Mouse (Mus musculus): ENCODE results near the gene Cadps2. TPM values are rescaled to one million over a fixed set of nuclear protein-coding genes. Genes with fewer than 3 reads are reported as not detected.

The Cadps2 gene
- polyA plus RNA-seq, 1 experiment from 2014 or later: 0.18 TPM

GRCm38 (mm10) chr6:23383004-23383347 lies 456.2 kb downstream of the Cadps2 start:
- 37% methylated on average over 1 of the region's 1 CpGs for WGBS (ENCODE audit: insufficient replicate concordance)
- no peak for DNase-seq

GRCm38 (mm10) chr6:23382283-23383003 lies 456.8 kb downstream of the Cadps2 start:
- no peaks in the 10 kb centered on the region for H3K27me3 ChIP-seq (ENCODE audit: insufficient read depth, low read length)
- 46% methylated on average over 12 of the region's 12 CpGs for WGBS (ENCODE audit: insufficient replicate concordance)
- H3K36me3 ChIP-seq (replicated peaks; ENCODE audit: insufficient read depth, low read length): no peaks in the 10 kb centered on the region
- no peak overlapping the region for H3K27ac ChIP-seq (ENCODE audit: low read depth)
- no peak for ATAC-seq
- DNase-seq: no peak
- no peaks in the 10 kb centered on the region for H3K9me3 ChIP-seq (ENCODE audit: low read length)
- no peak overlapping the region for H3K4me2 ChIP-seq (ENCODE audit: low read depth, low read length)
- TF ChIP-seq CTCF (IDR thresholded peaks at IDR 0.05; ENCODE audit: low read depth): no peak
- no peak for TF ChIP-seq EP300 (IDR thresholded peaks at IDR 0.05; ENCODE audit: low read depth)
- H3K9ac ChIP-seq (replicated peaks): no peak overlapping the region
- H3K4me1 ChIP-seq (ENCODE audit: insufficient read depth): no peaks in the 10 kb centered on the region
- H3K4me3 ChIP-seq (ENCODE audit: low read depth, low read length): no peak overlapping the region

More at GRCm38 (mm10) chr6:23383004-23383347, 456.2 kb downstream of the Cadps2 start:
- H3K27me3 ChIP-seq (ENCODE audit: insufficient read depth, low read length): no peaks in the 10 kb centered on the region
- H3K4me3 ChIP-seq (ENCODE audit: low read depth, low read length): no peak overlapping the region
- no peak overlapping the region for H3K4me2 ChIP-seq (ENCODE audit: low read depth, low read length)
- no peaks in the 10 kb centered on the region for H3K36me3 ChIP-seq (replicated peaks; ENCODE audit: insufficient read depth, low read length)
- ATAC-seq: no peak
- H3K9me3 ChIP-seq (ENCODE audit: low read length): no peaks in the 10 kb centered on the region
- no peak overlapping the region for H3K9ac ChIP-seq (replicated peaks)
- H3K4me1 ChIP-seq (ENCODE audit: insufficient read depth): no peaks in the 10 kb centered on the region
- no peak for TF ChIP-seq CTCF (IDR thresholded peaks at IDR 0.05; ENCODE audit: low read depth)
- no peak overlapping the region for H3K27ac ChIP-seq (ENCODE audit: low read depth)

- no peak for TF ChIP-seq CTCF (IDR thresholded peaks at IDR 0.05; ENCODE audit: low read depth)
- no peak for TF ChIP-seq EP300 (IDR thresholded peaks at IDR 0.05; ENCODE audit: low read depth)
- H3K27me3 ChIP-seq (ENCODE audit: insufficient read depth, low read length): no peaks in the 10 kb centered on the region
- ATAC-seq: no peak
- no peak overlapping the region for H3K27ac ChIP-seq (ENCODE audit: low read depth)
- H3K4me2 ChIP-seq (ENCODE audit: low read depth, low read length): no peak overlapping the region
- no peak overlapping the region for H3K4me3 ChIP-seq (ENCODE audit: low read depth, low read length)
- no peaks in the 10 kb centered on the region for H3K9me3 ChIP-seq (ENCODE audit: low read length)
- WGBS (ENCODE audit: insufficient replicate concordance): 83% methylated on average over 7 of the region's 7 CpGs
- DNase-seq: no peak
- no peak overlapping the region for H3K9ac ChIP-seq (replicated peaks)
- no peaks in the 10 kb centered on the region for H3K36me3 ChIP-seq (replicated peaks; ENCODE audit: insufficient read depth, low read length)
- no peaks in the 10 kb centered on the region for H3K4me1 ChIP-seq (ENCODE audit: insufficient read depth)
These were observed 462.9 kb downstream of the Cadps2 start for GRCm38 (mm10) chr6:23376327-23376726.

GRCm38 (mm10) chr6:23361842-23362451 lies 477.3 kb downstream of the Cadps2 start:
- 74% methylated on average over 8 of the region's 8 CpGs for WGBS (ENCODE audit: insufficient replicate concordance)
- no peaks in the 10 kb centered on the region for H3K4me1 ChIP-seq (ENCODE audit: insufficient read depth)
- H3K9me3 ChIP-seq (ENCODE audit: low read length): no peaks in the 10 kb centered on the region
- DNase-seq (no peak), ATAC-seq (no peak)
- H3K4me3 ChIP-seq (ENCODE audit: low read depth, low read length): no peak overlapping the region
- H3K4me2 ChIP-seq (ENCODE audit: low read depth, low read length): no peak overlapping the region
- H3K27ac ChIP-seq (ENCODE audit: low read depth): no peak overlapping the region
- no peaks in the 10 kb centered on the region for H3K36me3 ChIP-seq (replicated peaks; ENCODE audit: insufficient read depth, low read length)
- no peak overlapping the region for H3K9ac ChIP-seq (replicated peaks)
- TF ChIP-seq EP300 (IDR thresholded peaks at IDR 0.05; ENCODE audit: low read depth) (no peak), CTCF (IDR thresholded peaks at IDR 0.05; ENCODE audit: low read depth) (no peak)
- no peaks in the 10 kb centered on the region for H3K27me3 ChIP-seq (ENCODE audit: insufficient read depth, low read length)

- Histone ChIP-seq H3K36me3 (replicated peaks; ENCODE audit: insufficient read depth, low read length) (no peaks in the 10 kb centered on the region), H3K27ac (ENCODE audit: low read depth) (no peak overlapping the region), H3K9me3 (ENCODE audit: low read length) (no peaks in the 10 kb centered on the region), H3K27me3 (ENCODE audit: insufficient read depth, low read length) (no peaks in the 10 kb centered on the region), H3K9ac (replicated peaks) (no peak overlapping the region), H3K4me3 (ENCODE audit: low read depth, low read length) (no peak overlapping the region), H3K4me2 (ENCODE audit: low read depth, low read length) (no peak overlapping the region), H3K4me1 (ENCODE audit: insufficient read depth) (no peaks in the 10 kb centered on the region)
- no peak for TF ChIP-seq EP300 (IDR thresholded peaks at IDR 0.05; ENCODE audit: low read depth)
- no peak for TF ChIP-seq CTCF (IDR thresholded peaks at IDR 0.05; ENCODE audit: low read depth)
- WGBS (ENCODE audit: insufficient replicate concordance): 61% methylated on average over 2 of the region's 2 CpGs
- ATAC-seq: no peak
- DNase-seq: no peak
These were observed 478.6 kb downstream of the Cadps2 start for GRCm38 (mm10) chr6:23360596-23360995.

GRCm38 (mm10) chr6:23356141-23356540 lies 483.1 kb downstream of the Cadps2 start:
- H3K4me2 ChIP-seq (ENCODE audit: low read depth, low read length): no peak overlapping the region
- H3K9ac ChIP-seq (replicated peaks): no peak overlapping the region
- H3K4me3 ChIP-seq (ENCODE audit: low read depth, low read length): no peak overlapping the region
- H3K27ac ChIP-seq (ENCODE audit: low read depth): no peak overlapping the region
- TF ChIP-seq EP300 (IDR thresholded peaks at IDR 0.05; ENCODE audit: low read depth) (no peak), CTCF (IDR thresholded peaks at IDR 0.05; ENCODE audit: low read depth) (no peak)
- 46% methylated on average over 4 of the region's 4 CpGs for WGBS (ENCODE audit: insufficient replicate concordance)
- DNase-seq (no peak), ATAC-seq (no peak)
- no peaks in the 10 kb centered on the region for H3K9me3 ChIP-seq (ENCODE audit: low read length)
- no peaks in the 10 kb centered on the region for H3K27me3 ChIP-seq (ENCODE audit: insufficient read depth, low read length)
- H3K4me1 ChIP-seq (ENCODE audit: insufficient read depth): no peaks in the 10 kb centered on the region
- no peaks in the 10 kb centered on the region for H3K36me3 ChIP-seq (replicated peaks; ENCODE audit: insufficient read depth, low read length)
